Mouse (Mus musculus) lung, adult 2 months (tissue): ENCODE data around the gene Slc16a11.
"Not testable (repeated sequence)": the region's sequence is repeated elsewhere in the genome, so short reads cannot be mapped to it uniquely, and the experiment has no call there.

Experiments
- CTCF ChIP-seq: fragments of 200-500 bp; IDR thresholded peaks from 2 replicates; pipeline ENCODE4 v1.5.1; 2011; ENCODE audit warnings: mild to moderate bottlenecking, low read length, control low read depth; ENCODE audit not compliant: insufficient read depth
- POLR2A ChIP-seq: fragments of 200-500 bp; IDR thresholded peaks from 2 replicates; pipeline ENCODE4 v1.6.1; 2011; ENCODE audit warnings: low read depth, mild to moderate bottlenecking, control low read depth, low read length, borderline replicate concordance; ENCODE audit errors: extremely low read depth

- not testable (repeated sequence) for TF ChIP-seq CTCF, POLR2A
Measured at GRCm38 (mm10) chr11:70169471-70169870, 43.1 kb upstream of the Slc16a11 start.
